Mouse (Mus musculus): Measurements from ENCODE around the gene Nelfa.
"Not testable (repeated sequence)": the region's sequence is repeated elsewhere in the genome, so short reads cannot be mapped to it uniquely, and the experiment has no call there.

Gene Nelfa

GRCm38 (mm10) chr5:33936120-33936707, at the start of gene Nelfa:
TSS of gene Nelfa (minus strand) at chr5:33936413.
- DNase-seq (ENCODE audit: low spot score in 2 of 2) = peak; percentile 95 to 96

GRCm38 (mm10) chr5:33983309-33984121, 47.3 kb upstream of the Nelfa start, which contains the start of gene Gm1673:
TSS of gene Gm1673 (plus strand) at chr5:33983433.
- DNase-seq (ENCODE audit: low spot score in 2 of 2) = peak; percentile 35 to 53

GRCm38 (mm10) chr5:33982731-33983259, 46.6 kb upstream of the Nelfa start:
- DNase-seq (ENCODE audit: low spot score in 2 of 2) = no peak

- DNase-seq (ENCODE audit: low spot score in 2 of 2) = no peak
Observed at GRCm38 (mm10) chr5:33976267-33976666, 40.1 kb upstream of the Nelfa start.

GRCm38 (mm10) chr5:33974736-33975135, 38.5 kb upstream of the Nelfa start:
- no peak for DNase-seq (ENCODE audit: low spot score in 2 of 2)

GRCm38 (mm10) chr5:33959382-33959781, 23.2 kb upstream of the Nelfa start:
- no peak for DNase-seq (ENCODE audit: low spot score in 2 of 2)

- DNase-seq (ENCODE audit: low spot score in 2 of 2) = no peak
Observed at GRCm38 (mm10) chr5:33955868-33956267, 19.7 kb upstream of the Nelfa start.

GRCm38 (mm10) chr5:33954354-33954753, 18.1 kb upstream of the Nelfa start:
- peak; percentile 50 to 70 for DNase-seq (ENCODE audit: low spot score in 2 of 2)

GRCm38 (mm10) chr5:33953471-33954185, 17.4 kb upstream of the Nelfa start:
- DNase-seq (ENCODE audit: low spot score in 2 of 2) = no peak

GRCm38 (mm10) chr5:33948314-33948713, 12.1 kb upstream of the Nelfa start:
- DNase-seq (ENCODE audit: low spot score in 2 of 2) = no peak

- DNase-seq (ENCODE audit: low spot score in 2 of 2) = not testable (repeated sequence)
Observed at GRCm38 (mm10) chr5:33947035-33947434, 10.8 kb upstream of the Nelfa start.

GRCm38 (mm10) chr5:33938448-33938847, 2.2 kb upstream of the Nelfa start:
- peak in 1 of 2 experiments; percentile 33 for DNase-seq (ENCODE audit: low spot score in 2 of 2)

GRCm38 (mm10) chr5:33937230-33937629, 1.0 kb upstream of the Nelfa start:
- no peak for DNase-seq (ENCODE audit: low spot score in 2 of 2)

GRCm38 (mm10) chr5:33935700-33936111, 507 bp downstream of the Nelfa start:
- no peak for DNase-seq (ENCODE audit: low spot score in 2 of 2)

- DNase-seq (ENCODE audit: low spot score in 2 of 2) = no peak
Observed at GRCm38 (mm10) chr5:33934877-33935276, 1.3 kb downstream of the Nelfa start.

GRCm38 (mm10) chr5:33934081-33934480, 2.1 kb downstream of the Nelfa start:
- no peak for DNase-seq (ENCODE audit: low spot score in 2 of 2)

GRCm38 (mm10) chr5:33932413-33932812, 3.8 kb downstream of the Nelfa start:
- no peak for DNase-seq (ENCODE audit: low spot score in 2 of 2)

GRCm38 (mm10) chr5:33926170-33926569, 10.0 kb downstream of the Nelfa start:
- no peak for DNase-seq (ENCODE audit: low spot score in 2 of 2)

GRCm38 (mm10) chr5:33922566-33922965, 13.6 kb downstream of the Nelfa start:
- DNase-seq (ENCODE audit: low spot score in 2 of 2) = no peak

GRCm38 (mm10) chr5:33921486-33922235, 14.6 kb downstream of the Nelfa start:
- no peak for DNase-seq (ENCODE audit: low spot score in 2 of 2)

- no peak for DNase-seq (ENCODE audit: low spot score in 2 of 2)
Observed at GRCm38 (mm10) chr5:33920924-33921323, 15.3 kb downstream of the Nelfa start.

Measured in spleen, postnatal 14 days (tissue).